Mouse (Mus musculus): ENCODE measurements around the gene Tnfsf4.
A peak's percentile ranks its signal among the peaks of the same experiment; 100 is the strongest.

The Tnfsf4 gene

DNA sequence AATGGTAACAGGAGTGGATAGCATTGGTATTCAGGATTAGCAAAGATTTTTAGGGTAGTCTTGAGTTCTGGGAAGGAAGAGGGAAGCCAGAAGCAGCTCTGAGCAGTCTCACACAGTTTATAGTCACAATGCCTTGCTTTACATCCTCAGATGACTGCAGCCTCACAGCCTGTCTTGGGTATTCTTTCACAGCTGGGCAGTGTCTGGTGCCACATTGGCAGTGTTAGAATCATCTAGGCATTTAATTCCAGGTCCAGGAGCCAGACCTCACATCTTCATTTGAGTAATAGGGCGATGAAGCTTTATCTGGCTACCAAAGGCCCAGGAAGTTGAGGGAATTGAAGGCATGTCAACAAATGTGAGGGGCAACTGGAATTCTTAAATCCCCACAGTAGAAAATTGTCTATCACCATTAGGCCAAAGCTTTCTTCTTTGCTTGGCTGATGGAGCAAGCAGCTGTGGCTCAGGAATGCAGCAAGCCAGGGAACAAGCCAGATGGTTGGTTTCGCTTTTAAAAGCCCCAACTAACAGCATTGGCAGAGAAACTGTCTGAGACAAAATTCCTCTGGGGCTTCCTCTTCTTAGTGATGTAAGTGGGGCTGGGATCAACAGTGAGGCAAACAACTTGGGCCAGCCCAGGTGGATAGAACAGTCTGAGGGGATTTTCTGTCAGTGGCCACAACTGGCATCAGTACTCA, 68.3 kb downstream of the Tnfsf4 start:
- DNase-seq: peak; percentile 13
